ENCODE assay signal across 16 mouse cellular contexts in genomic region chr7:15960691-15961090, GRCm38 (mm10). TPM values are rescaled to one million over a fixed set of nuclear protein-coding genes. Genes with fewer than 3 reads are reported as not detected.
DNase-seq lines count a peak whose midpoint lies in the region; ATAC-seq and TF ChIP-seq lines count a peak whose summit lies in the region.
"Had no signal": no experiment of that assay in that cellular context is flagged by ENCODE, and none has a peak within 500 bp of the region (broad histone marks: within the 10 kb centered on the region; RNA-seq: fewer than 3 reads in every experiment).

No protein-coding gene starts in this region.

- ATAC-seq in heart, embryonic 12.5 days (ENCODE audit: insufficient number of reproducible peaks, low FRiP score) = no peak
- no peak for ATAC-seq in lung, embryonic 16.5 days (ENCODE audit: low read depth)
- ATAC-seq in Patski = peak; percentile 14
- ATAC-seq: forebrain, embryonic 16.5 days had no signal

- CTCF ChIA-PET in Patski (lab: Charles Lee) = interaction anchor here (1.8 to 2.2 kb wide), 2 partner anchors 11 to 13 kb away, joined by 11 read pairs; no protein-coding TSS in a partner anchor

- H3K79me2 ChIP-seq in heart, adult 2 months (replicated peaks; ENCODE audit: control insufficient read depth, insufficient read depth, low read length) = no peaks in the 10 kb centered on the region

- TF ChIP-seq EP300 in heart, adult 2 months (IDR thresholded peaks at IDR 0.05; ENCODE audit: insufficient read depth, low read depth, low read length) = peak; percentile 83; the same call in 1 of the 2 replicates

- H3K9me3 ChIP-seq in heart, embryonic 12.5 days (replicated peaks) = no peaks in the 10 kb centered on the region
- no peaks in the 10 kb centered on the region for H3K9me3 ChIP-seq in lung, embryonic 16.5 days (ENCODE audit: control insufficient read depth, low read length)
- H3K9me3 ChIP-seq: G1E; limb, embryonic 13.5 days; midbrain, embryonic 12.5 days had no signal

- peak in 1 of 2 experiments; percentile 66 for DNase-seq in heart, adult 2 months
- no peak for DNase-seq in lung, postnatal 14 days
- DNase-seq in Patski (ENCODE audit: low read depth, low spot score) = no peak
- peak; percentile 51 for DNase-seq in retina, embryonic 14.5 days (ENCODE audit: low spot score)
- no peak for DNase-seq in urinary bladder, postnatal 25 days (ENCODE audit: low spot score)
- DNase-seq in right cerebral cortex, adult 18-20 months = no peak
- DNase-seq: cerebellum, postnatal 36 days; gastrocnemius, postnatal 14 days; kidney, adult 18-20 months had no signal

- H3K4me2 ChIP-seq in heart, embryonic 12.5 days = no peak overlapping the region
- 0 out of 2 replicates have a peak overlapping the region, but pooled peaks have one; percentile 5 for H3K4me2 ChIP-seq in lung, embryonic 16.5 days (ENCODE audit: low read depth, low read length)
- H3K4me2 ChIP-seq: limb, embryonic 13.5 days; midbrain, embryonic 12.5 days had no signal

- H3K36me3 ChIP-seq in heart, adult 2 months (ENCODE audit: control insufficient read depth, insufficient read depth, low read length) = peaks cover 32% of the 10 kb centered on the region
- H3K36me3 ChIP-seq in heart, embryonic 12.5 days = peaks cover 25% of the 10 kb centered on the region
- H3K36me3 ChIP-seq in lung, embryonic 16.5 days (ENCODE audit: control insufficient read depth, insufficient read depth, low read length) = peaks cover 28% of the 10 kb centered on the region
- H3K36me3 ChIP-seq: G1E; midbrain, embryonic 12.5 days had no signal

- peaks cover 30% of the 10 kb centered on the region for H3K4me1 ChIP-seq in heart, adult 2 months (ENCODE audit: control insufficient read depth, insufficient read depth, low read length)
- peaks cover 55% of the 10 kb centered on the region for H3K4me1 ChIP-seq in heart, embryonic 12.5 days (replicated peaks)
- peaks cover 57% of the 10 kb centered on the region for H3K4me1 ChIP-seq in lung, embryonic 16.5 days (replicated peaks; ENCODE audit: control insufficient read depth, insufficient read depth, low read length)

- H3K4me3 ChIP-seq in heart, adult 2 months = peak overlapping the region; percentile 38; the same call in 1 of the 2 replicates
- no peak overlapping the region for H3K4me3 ChIP-seq in heart, embryonic 12.5 days
- H3K4me3 ChIP-seq in lung, embryonic 16.5 days (ENCODE audit: low read length) = no peak overlapping the region
- H3K4me3 ChIP-seq: left cerebral cortex, adult 2 months; limb, embryonic 13.5 days; midbrain, embryonic 12.5 days had no signal

- peak overlapping the region; percentile 1; the same call in 1 of the 2 replicates for H3K9ac ChIP-seq in heart, adult 2 months (ENCODE audit: low read depth, low read length)
- H3K9ac ChIP-seq in heart, embryonic 12.5 days = no peak overlapping the region
- H3K9ac ChIP-seq in lung, embryonic 16.5 days (ENCODE audit: low read length) = no peak overlapping the region
- H3K9ac ChIP-seq: limb, embryonic 13.5 days; midbrain, embryonic 12.5 days had no signal

- in situ Hi-C loops in Patski (cut with MboI; ENCODE audit: low pct_unique_long_range_greater_than_20kb) = no loop called here

- intact Hi-C loops in heart, adult 2 months (cut with DNase I) = no loop called here

- no peak for TF ChIP-seq CTCF in heart, adult 2 months (IDR thresholded peaks at IDR 0.05)
- no peak for TF ChIP-seq CTCF in Patski (IDR thresholded peaks at IDR 0.05)

- POLR2A ChIA-PET in Patski (lab: Charles Lee) = interaction anchor here (1.3 to 1.8 kb wide), 2 partner anchors 10 to 12 kb away, joined by 6 to 12 read pairs; no protein-coding TSS in a partner anchor

- no peaks in the 10 kb centered on the region for H3K27me3 ChIP-seq in heart, adult 2 months (ENCODE audit: control insufficient read depth, insufficient read depth, low read length)
- no peaks in the 10 kb centered on the region for H3K27me3 ChIP-seq in heart, embryonic 12.5 days (replicated peaks)
- H3K27me3 ChIP-seq in lung, embryonic 16.5 days (ENCODE audit: control insufficient read depth, insufficient read depth, low read depth, low read length) = no peaks in the 10 kb centered on the region
- no peaks in the 10 kb centered on the region for H3K27me3 ChIP-seq in Patski

- WGBS in heart, adult 2 months = 19% methylated on average over 4 of the region's 4 CpGs
- WGBS in heart, embryonic 12.5 days = 60% methylated on average over 4 of the region's 4 CpGs
- 48% methylated on average over 4 of the region's 4 CpGs for WGBS in lung, embryonic 16.5 days

- peak overlapping the region; percentile 97 for H3K27ac ChIP-seq in heart, adult 2 months
- H3K27ac ChIP-seq in heart, embryonic 12.5 days (ENCODE audit: poor library complexity, severe bottlenecking) = no peak overlapping the region
- peak overlapping the region; percentile 67 for H3K27ac ChIP-seq in lung, embryonic 16.5 days (ENCODE audit: low read length)
- H3K27ac ChIP-seq: left cerebral cortex, adult 2 months; midbrain, embryonic 12.5 days had no signal

- TF ChIP-seq POLR2A in heart, adult 2 months (IDR thresholded peaks at IDR 0.05; ENCODE audit: insufficient read depth, low read depth, low read length) = peak; percentile 42; the same call in 1 of the 2 replicates

RNA-seq across cellular contexts. Expression of gene Ehd2, which starts 6.7 kb away (rescaled TPM):
- total RNA-seq in heart, adult 2 months (2021) = 10 to 100 TPM; 76.8 to 91.3 TPM
- 81.9 and 100 TPM in 2 replicates for polyA plus RNA-seq in heart, adult 2 months (2012; rRNA removed)
- 35.2 and 37.9 TPM in 2 replicates for polyA plus RNA-seq in heart, embryonic 12.5 days (2016; fragmentation: Nextera tagmentation; extraction: Ambion mirVana)
- 95.0 and 109 TPM in 2 replicates for polyA plus RNA-seq in lung, embryonic 16.5 days (2015; fragmentation: Nextera tagmentation; extraction: Ambion mirVana)
- polyA plus RNA-seq in Patski (2021) = 63.0 TPM

RNA-seq across cellular contexts. Expression of gene Nop53, which starts 14.8 kb away (rescaled TPM):
- 100 to 1,000 TPM; 117 to 143 TPM for total RNA-seq in heart, adult 2 months (2021)
- polyA plus RNA-seq in heart, adult 2 months (2012; rRNA removed) = 56.3 and 60.0 TPM in 2 replicates
- polyA plus RNA-seq in heart, embryonic 12.5 days (2016; fragmentation: Nextera tagmentation; extraction: Ambion mirVana) = 122 and 126 TPM in 2 replicates
- polyA plus RNA-seq in lung, embryonic 16.5 days (2015; fragmentation: Nextera tagmentation; extraction: Ambion mirVana) = 185 and 189 TPM in 2 replicates
- polyA plus RNA-seq in Patski (2021) = 160 TPM

RNA-seq across cellular contexts. Expression of gene Selenow, which starts 38.5 kb away (rescaled TPM):
- total RNA-seq in heart, adult 2 months (2021) = 100 to 1,000 TPM; 170 to 195 TPM
- 312 and 325 TPM in 2 replicates for polyA plus RNA-seq in heart, adult 2 months (2012; rRNA removed)
- polyA plus RNA-seq in heart, embryonic 12.5 days (2016; fragmentation: Nextera tagmentation; extraction: Ambion mirVana) = 759 and 790 TPM in 2 replicates
- polyA plus RNA-seq in lung, embryonic 16.5 days (2015; fragmentation: Nextera tagmentation; extraction: Ambion mirVana) = 755 and 791 TPM in 2 replicates
- polyA plus RNA-seq in Patski (2021) = 96.2 TPM
